Mouse (Mus musculus) T-cell, adult 66 days (primary cell): ENCODE measurements around the gene Tekt1. TPM values are rescaled to one million over a fixed set of nuclear protein-coding genes. Genes with fewer than 3 reads are reported as not detected.

Experiments used
- total RNA-seq, 2 experiments: library from RNA; stranded (reverse); gene quantifications; 3 replicates in 1 of 2; 4 replicates in 1 of 2; pipeline ENCODE4 v1.2.4; 2023

Tekt1 gene
- total RNA-seq, result not detected

GRCm38 (mm10) chr11:72362347-72362741 is at the start of gene Tekt1:
Tekt1 (minus strand) TSS chr11:72362442.

GRCm38 (mm10) chr11:72411093-72411921 is 49.1 kb upstream of the Tekt1 start, which contains the start of gene Smtnl2:
Smtnl2 (minus strand) TSS chr11:72411713.

GRCm38 (mm10) chr11:72314151-72314895 is 47.9 kb downstream of the Tekt1 start, which contains the start of gene Fbxo39:
Fbxo39 (plus strand) TSS chr11:72314444.

GRCm38 (mm10) chr11:72301334-72301733 is 60.9 kb downstream of the Tekt1 start, which contains the start of gene Xaf1:
Xaf1 (plus strand) TSS chr11:72301629.

Other genes with a start within 250 kb of the Tekt1 start
- gene Pitpnm3, start 226.7 kb downstream of the Tekt1 start, total RNA-seq, result not detected
- under 1 TPM; 0.50 to 0.93 TPM for gene Gm43951, start 155.6 kb downstream of the Tekt1 start, total RNA-seq
- 10 to 100 TPM; 17.8 to 21.2 TPM for gene 4933427D14Rik, start 155.0 kb downstream of the Tekt1 start, total RNA-seq
- gene Txndc17, start 154.9 kb downstream of the Tekt1 start, total RNA-seq, result 10 to 100 TPM; 34.3 to 36.7 TPM
- gene Med31, start 146.8 kb downstream of the Tekt1 start, total RNA-seq, result 10 to 100 TPM; 12.6 to 18.3 TPM
- not detected for gene Slc13a5, start 95.2 kb downstream of the Tekt1 start, total RNA-seq
- 10 to 100 TPM; 40.9 to 62.3 TPM for gene Xaf1, start 60.8 kb downstream of the Tekt1 start, total RNA-seq
- 1 to 10 TPM in 1 of 2 experiments, under 1 TPM in 1; 0.44 to 1.1 TPM for gene Fbxo39, start 48.0 kb downstream of the Tekt1 start, total RNA-seq
- not detected for gene Smtnl2, start 49.3 kb upstream of the Tekt1 start, total RNA-seq
- not detected for gene Ggt6, start 73.1 kb upstream of the Tekt1 start, total RNA-seq
- 100 to 1,000 TPM; 176 to 178 TPM for gene Mybbp1a, start 78.9 kb upstream of the Tekt1 start, total RNA-seq
- gene Spns2, start 127.5 kb upstream of the Tekt1 start, total RNA-seq, result 1 to 10 TPM; 1.7 to 2.7 TPM
- gene Spns3, start 188.1 kb upstream of the Tekt1 start, total RNA-seq, result 1 to 10 TPM in 1 of 2 experiments, under 1 TPM in 1; 0.86 to 1.6 TPM
- 10 to 100 TPM; 34.0 to 40.5 TPM for gene Ube2g1, start 244.8 kb upstream of the Tekt1 start, total RNA-seq